Mouse (Mus musculus) limb, embryonic 12.5 days (tissue): Measurements from ENCODE around the gene Cenpj. TPM values are rescaled to one million over a fixed set of nuclear protein-coding genes. Genes with fewer than 3 reads are reported as not detected.

Experiments
- ATAC-seq: fragments of 200-750 bp; cut with Nextera tagmentation; 2 replicates; pipeline ENCODE4 v1.8.0; 2017; ENCODE audit warnings: low read depth, moderate TSS enrichment; ENCODE audit not compliant: insufficient number of reproducible peaks, insufficient read depth, low FRiP score, low TSS enrichment
- H3K27ac ChIP-seq: fragments of 300-500 bp; sonication (generic); 2 replicates; pipeline ENCODE4 v1.5.1; 2016; ENCODE audit warnings: mild to moderate bottlenecking, moderate library complexity
- H3K27me3 ChIP-seq: fragments of 300-500 bp; sonication (generic); 2 replicates; pipeline ENCODE4 v1.6.1; 2016; ENCODE audit warnings: mild to moderate bottlenecking, moderate library complexity
- H3K36me3 ChIP-seq: fragments of 300-500 bp; sonication (generic); 2 replicates; pipeline ENCODE4 v1.6.1; 2016; ENCODE audit warnings: mild to moderate bottlenecking, moderate library complexity
- H3K4me1 ChIP-seq: fragments of 300-500 bp; sonication (generic); replicated peaks from 2 replicates; pipeline ENCODE4 v1.6.1; 2016
- H3K4me2 ChIP-seq: fragments of 300-500 bp; sonication (generic); 2 replicates; pipeline ENCODE4 v1.6.1; 2016; ENCODE audit warnings: mild to moderate bottlenecking, moderate library complexity
- H3K4me3 ChIP-seq: fragments of 300-500 bp; sonication (generic); replicated peaks from 2 replicates; pipeline ENCODE4 v1.5.1; 2016; ENCODE audit warnings: mild to moderate bottlenecking
- H3K9ac ChIP-seq: fragments of 300-500 bp; sonication (generic); replicated peaks from 2 replicates; pipeline ENCODE4 v1.6.1; 2016; ENCODE audit warnings: mild to moderate bottlenecking, moderate library complexity
- H3K9me3 ChIP-seq: fragments of 300-500 bp; sonication (generic); 2 replicates; pipeline ENCODE4 v1.6.1; 2016; ENCODE audit warnings: mild to moderate bottlenecking, moderate library complexity
- WGBS: fragments of 180-500 bp; shearing (Covaris S2); methylation state at CpG from one replicate; pipeline ENCODE4 v1.1.7; 2016; 5-methylcytosine and 5-hydroxymethylcytosine counted together
- polyA plus RNA-seq: library from polyadenylated mRNA; unstranded; fragments of >200 nt; fragmentation: Nextera tagmentation; extraction: Ambion mirVana; gene quantifications from 2 replicates; pipeline ENCODE4 v1.2.1, GENCODE M21; 2016

Cenpj gene
- polyA plus RNA-seq, 1 experiment from 2014 or later, result 18.2 TPM

DNA sequence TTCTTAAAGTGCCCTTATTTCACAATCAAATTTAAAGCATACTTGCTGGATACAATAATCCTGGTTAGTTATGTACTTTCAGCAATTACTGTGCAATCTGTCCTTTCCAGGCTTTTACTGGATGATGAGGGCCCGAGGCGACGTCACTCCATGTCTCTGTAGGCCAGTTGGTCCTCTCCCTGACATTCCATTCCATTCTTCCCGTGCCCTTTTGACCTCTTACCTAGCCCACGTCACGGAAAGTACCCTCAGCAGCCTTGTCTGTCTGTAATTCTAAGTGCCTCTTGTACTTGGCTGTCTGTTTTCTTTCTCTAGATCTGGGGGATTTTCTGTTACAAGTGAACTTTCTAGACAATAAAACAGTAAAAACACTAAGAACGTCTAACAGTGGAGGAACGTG, 3.8 kb upstream of the Cenpj start:
- Histone ChIP-seq H3K9me3 (no peaks in the 10 kb centered on the region), H3K4me3 (no peak overlapping the region), H3K36me3 (no peaks in the 10 kb centered on the region), H3K27me3 (no peaks in the 10 kb centered on the region; the same call in 1 of the 2 replicates), H3K4me2 (no peak overlapping the region), H3K4me1 (peaks cover 8% of the 10 kb centered on the region; the same call in 1 of the 2 replicates), H3K27ac (no peak overlapping the region), H3K9ac (no peak overlapping the region)
- 54% methylated on average over 8 of the region's 8 CpGs for WGBS
- ATAC-seq, result no peak

DNA sequence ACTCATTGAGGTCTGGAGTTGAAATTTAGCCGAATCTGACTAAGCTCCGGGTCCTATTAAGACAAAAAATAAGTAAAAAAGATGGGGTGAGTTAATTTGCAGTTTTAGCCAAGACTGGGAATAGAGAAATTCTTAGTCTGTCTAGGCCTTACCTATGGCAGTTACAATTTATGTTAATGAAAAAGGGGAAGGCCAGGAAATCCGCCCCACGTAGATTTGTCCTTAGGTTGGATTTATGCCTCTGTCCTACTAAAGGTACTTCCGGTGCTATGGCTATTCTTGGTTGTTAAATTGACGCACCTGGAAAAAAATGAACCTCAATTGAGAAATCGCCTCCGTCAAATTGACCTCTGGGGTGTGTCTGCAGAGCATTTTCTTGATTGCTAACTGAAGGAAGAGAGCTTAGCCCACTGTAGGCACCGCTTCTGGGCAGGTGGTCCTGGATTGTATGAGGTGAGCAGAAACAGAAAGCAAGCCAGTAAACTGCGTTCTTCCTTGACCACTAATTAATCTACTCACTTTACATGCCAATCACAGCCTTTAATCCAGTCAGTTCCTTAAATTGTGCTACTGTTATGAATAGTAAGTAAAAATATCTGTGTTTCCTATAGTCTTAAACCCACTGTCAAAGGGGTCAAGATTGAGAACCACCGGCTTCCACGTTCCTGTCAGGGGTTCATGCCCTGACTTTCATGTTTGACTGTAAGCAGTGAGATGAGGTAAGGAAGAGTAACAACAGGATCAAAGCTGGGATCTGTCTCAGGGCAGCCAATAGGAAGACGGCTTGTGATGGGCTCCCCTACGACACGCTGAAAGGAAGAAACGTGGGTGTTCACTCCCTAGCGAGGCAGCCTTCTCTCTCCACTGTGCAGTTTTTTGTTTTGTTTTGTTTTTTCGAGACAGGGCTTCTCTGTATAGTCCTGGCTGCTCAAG, 1.0 kb upstream of the Cenpj start:
- no peak for ATAC-seq
- peak overlapping the region; percentile 80 for H3K4me2 ChIP-seq

DNA sequence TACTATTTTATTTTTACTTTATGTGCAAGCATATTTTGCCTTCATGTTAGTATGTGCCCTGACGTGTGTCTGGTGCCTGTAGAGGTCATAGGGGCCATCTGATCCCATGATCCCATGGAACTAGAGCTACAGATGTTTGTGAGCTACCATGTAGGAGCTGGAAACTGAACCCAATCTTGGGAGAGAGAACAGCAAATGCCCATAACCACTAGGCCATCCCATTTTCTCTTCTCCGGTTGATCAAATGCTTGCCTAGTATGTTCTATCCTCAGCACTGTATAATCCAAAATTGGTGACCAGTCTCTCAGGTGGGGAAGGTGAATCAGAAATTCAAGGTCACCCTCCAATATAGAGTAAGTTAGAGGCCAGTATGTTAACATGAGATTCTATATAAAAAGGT, 2.7 kb downstream of the Cenpj start:
- H3K4me2 ChIP-seq, result peak overlapping the region; percentile 65
- no peaks in the 10 kb centered on the region for H3K36me3 ChIP-seq
- no peak overlapping the region for H3K9ac ChIP-seq
- H3K9me3 ChIP-seq, result no peaks in the 10 kb centered on the region
- H3K4me3 ChIP-seq, result no peak overlapping the region; the same call in 1 of the 2 replicates
- no peak overlapping the region for H3K27ac ChIP-seq
- WGBS, result 78% methylated on average over 2 of the region's 2 CpGs
- H3K4me1 ChIP-seq, result peaks cover 18% of the 10 kb centered on the region
- H3K27me3 ChIP-seq, result no peaks in the 10 kb centered on the region; the same call in 1 of the 2 replicates
- ATAC-seq, result no peak

More for the DNA sequence above, 1.0 kb upstream of the Cenpj start:
- no peak overlapping the region; the same call in 1 of the 2 replicates for H3K9ac ChIP-seq
- peaks cover 8% of the 10 kb centered on the region; the same call in 1 of the 2 replicates for H3K4me1 ChIP-seq
- no peaks in the 10 kb centered on the region for H3K9me3 ChIP-seq
- H3K27ac ChIP-seq, result no peak overlapping the region
- H3K27me3 ChIP-seq, result no peaks in the 10 kb centered on the region; the same call in 1 of the 2 replicates
- peak overlapping the region; percentile 58 for H3K4me3 ChIP-seq
- H3K36me3 ChIP-seq, result no peaks in the 10 kb centered on the region
- 74% methylated on average over 18 of the region's 18 CpGs for WGBS

DNA sequence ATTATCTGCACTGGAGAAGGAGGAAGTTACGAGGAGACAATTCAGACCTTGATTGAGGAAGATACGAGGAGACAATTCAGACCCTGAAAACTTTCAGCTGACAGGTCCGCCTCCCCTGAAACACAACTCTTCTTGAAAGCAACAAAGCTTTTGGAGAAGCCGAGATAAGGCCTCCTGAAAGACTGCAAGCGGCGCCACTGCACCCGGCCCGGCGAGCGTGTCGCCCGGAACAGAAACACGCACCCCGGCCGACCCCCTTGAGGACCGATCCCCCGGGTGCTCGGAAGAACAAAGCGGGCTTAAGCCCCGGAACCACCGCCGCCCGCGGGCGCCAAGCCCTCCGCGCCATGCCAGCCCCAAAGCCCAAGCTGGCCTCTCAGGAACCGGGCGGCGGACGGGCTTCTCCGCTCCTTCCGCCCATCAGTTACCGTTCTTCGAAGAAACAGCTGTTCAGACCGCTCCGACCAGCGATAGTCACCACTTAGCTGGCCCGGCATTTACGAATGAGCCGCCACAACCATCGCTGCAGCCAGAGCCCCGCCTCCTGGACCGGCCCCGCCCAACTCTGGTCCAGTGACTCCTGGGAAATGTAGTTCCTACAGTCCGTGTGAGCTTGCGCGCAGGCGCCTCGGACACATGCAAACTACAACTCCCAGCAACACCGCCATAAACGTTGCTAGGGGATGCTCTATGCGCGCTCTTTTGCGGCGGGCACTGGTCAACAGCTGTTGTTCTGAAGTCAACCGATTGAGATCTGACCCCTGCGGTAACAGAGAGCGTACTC, 3.7 kb downstream of the Cenpj start:
- peak overlapping the region; percentile 65 for H3K4me2 ChIP-seq
- H3K4me1 ChIP-seq, result peaks cover 18% of the 10 kb centered on the region
- peak overlapping the region; percentile 82 for H3K27ac ChIP-seq
- peaks cover 3% of the 10 kb centered on the region; the same call in 1 of the 2 replicates for H3K36me3 ChIP-seq
- peak overlapping the region; percentile 83 for H3K4me3 ChIP-seq
- peak; percentile 98 for ATAC-seq
- WGBS, result under 1% methylated on average over 58 of the region's 59 CpGs
- H3K27me3 ChIP-seq, result no peaks in the 10 kb centered on the region; the same call in 1 of the 2 replicates
- peak overlapping the region; percentile 78 for H3K9ac ChIP-seq
- H3K9me3 ChIP-seq, result no peaks in the 10 kb centered on the region

DNA sequence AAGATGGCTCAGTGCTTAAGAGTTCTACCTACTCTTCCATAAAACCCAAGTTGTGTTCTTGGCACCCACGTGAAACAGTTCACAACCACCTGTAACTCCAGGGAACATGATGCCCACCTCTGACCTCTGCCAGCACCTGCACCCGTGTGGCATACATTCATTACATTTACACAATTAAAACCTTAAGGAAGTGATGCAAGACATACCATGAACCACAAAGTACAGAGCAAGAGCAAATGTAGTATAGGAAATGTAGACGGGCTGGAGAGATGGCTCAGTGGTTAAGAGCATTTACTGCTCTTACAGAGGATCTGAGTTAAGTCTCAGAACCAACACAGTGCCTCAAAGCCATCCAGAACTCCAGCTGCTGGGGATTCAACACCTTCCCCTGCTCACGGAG, 6.2 kb downstream of the Cenpj start:
- Histone ChIP-seq H3K9me3 (no peaks in the 10 kb centered on the region), H3K4me3 (no peak overlapping the region), H3K27ac (no peak overlapping the region), H3K9ac (no peak overlapping the region), H3K4me2 (no peak overlapping the region), H3K36me3 (peaks cover 5% of the 10 kb centered on the region), H3K4me1 (peaks cover 10% of the 10 kb centered on the region), H3K27me3 (no peaks in the 10 kb centered on the region)
- WGBS, result 74% methylated on average over 4 of the region's 4 CpGs
- no peak for ATAC-seq

DNA sequence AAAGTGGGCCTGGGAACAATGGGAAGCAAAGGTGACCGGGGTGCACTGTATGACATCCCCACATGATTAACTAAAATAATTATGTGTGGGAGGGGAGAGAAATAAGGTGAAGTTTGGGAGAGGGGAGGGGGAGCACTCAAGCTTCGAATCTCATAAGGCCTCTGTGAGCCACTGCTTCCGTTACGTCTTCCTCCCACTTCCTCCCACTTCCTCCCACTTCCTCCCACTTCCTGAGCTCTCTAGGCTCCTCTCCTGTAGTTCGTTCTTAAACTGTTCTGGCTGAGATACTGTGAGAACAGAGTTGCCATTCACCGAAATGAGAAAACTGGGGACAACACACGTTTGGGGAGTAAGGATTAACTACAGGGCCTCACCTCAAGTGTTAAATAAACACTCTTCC, 7.7 kb downstream of the Cenpj start:
- Histone ChIP-seq H3K4me1 (peaks cover 10% of the 10 kb centered on the region), H3K9me3 (no peaks in the 10 kb centered on the region), H3K4me2 (no peak overlapping the region), H3K27ac (no peak overlapping the region), H3K9ac (no peak overlapping the region), H3K36me3 (peaks cover 18% of the 10 kb centered on the region), H3K27me3 (no peaks in the 10 kb centered on the region), H3K4me3 (no peak overlapping the region)
- ATAC-seq, result no peak
- 79% methylated on average over 7 of the region's 7 CpGs for WGBS

DNA sequence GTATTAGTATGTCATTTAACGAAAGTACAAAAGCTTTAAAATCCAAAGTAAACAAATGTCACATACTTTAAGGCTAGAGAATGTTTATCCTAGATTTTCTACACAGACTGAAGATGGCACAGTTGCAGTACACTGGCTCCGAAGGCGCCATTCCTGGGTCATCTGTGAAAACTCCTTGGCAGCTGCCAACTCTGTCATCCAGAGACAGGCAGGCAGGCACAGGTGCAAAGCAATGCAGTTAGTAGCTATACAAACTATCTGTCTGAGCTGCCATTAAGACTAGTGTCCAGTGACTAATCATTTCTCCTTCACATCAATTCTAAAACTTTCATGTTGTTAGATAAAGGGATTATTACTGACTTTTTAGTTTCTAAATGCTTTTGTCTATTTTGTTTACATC, 16.1 kb downstream of the Cenpj start:
- Histone ChIP-seq H3K4me3 (no peak overlapping the region), H3K36me3 (peaks cover 48% of the 10 kb centered on the region), H3K4me1 (no peaks in the 10 kb centered on the region), H3K27me3 (no peaks in the 10 kb centered on the region), H3K9me3 (no peaks in the 10 kb centered on the region), H3K27ac (no peak overlapping the region), H3K9ac (no peak overlapping the region), H3K4me2 (no peak overlapping the region)
- 93% methylated on average over 3 of the region's 3 CpGs for WGBS
- ATAC-seq, result no peak

DNA sequence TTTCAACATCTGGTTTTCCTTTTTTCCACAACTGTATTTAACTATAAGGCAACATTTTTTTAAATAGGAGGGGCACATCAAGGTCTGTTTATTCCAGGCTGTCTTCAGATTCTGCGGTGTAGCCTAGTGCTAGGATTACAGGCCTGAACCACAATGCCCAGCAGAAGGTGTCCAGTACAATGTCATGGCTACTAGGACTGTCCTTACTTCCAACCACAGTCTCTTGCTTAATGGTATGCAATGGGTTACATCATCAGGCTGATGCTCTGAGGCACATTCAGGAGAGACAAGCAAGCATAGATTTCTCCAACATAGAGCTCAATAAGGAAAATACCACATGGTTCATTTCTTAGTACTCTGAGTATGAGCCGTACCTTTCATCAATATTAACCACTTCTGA, 20.5 kb downstream of the Cenpj start:
- Histone ChIP-seq H3K4me1 (no peaks in the 10 kb centered on the region), H3K27me3 (no peaks in the 10 kb centered on the region), H3K9ac (no peak overlapping the region), H3K27ac (no peak overlapping the region), H3K36me3 (peaks cover 59% of the 10 kb centered on the region), H3K4me2 (no peak overlapping the region), H3K9me3 (no peaks in the 10 kb centered on the region), H3K4me3 (no peak overlapping the region)
- 89% methylated on average over 2 of the region's 2 CpGs for WGBS
- ATAC-seq, result no peak

DNA sequence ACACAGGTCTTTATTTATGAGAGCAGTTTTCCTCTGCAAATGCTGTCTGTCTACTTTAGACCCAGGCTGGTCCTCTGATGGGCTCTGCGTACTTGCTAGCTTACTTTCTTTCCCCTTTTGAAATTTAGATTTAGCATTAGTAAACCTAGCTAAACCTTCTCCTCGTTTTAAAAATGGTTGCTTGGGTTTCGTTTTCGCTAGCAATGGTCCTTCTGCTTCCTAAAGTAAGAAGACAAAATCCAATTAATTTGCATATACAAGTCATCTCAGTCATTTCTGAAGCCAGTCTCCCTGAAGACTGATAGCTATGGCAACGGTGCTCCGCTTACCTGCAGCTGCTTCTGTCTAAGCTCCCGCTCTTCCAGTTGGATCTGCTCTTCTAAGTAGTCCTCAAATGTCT, 21.9 kb downstream of the Cenpj start:
- Histone ChIP-seq H3K36me3 (peaks cover 56% of the 10 kb centered on the region), H3K4me1 (no peaks in the 10 kb centered on the region)
- ATAC-seq, result no peak

DNA sequence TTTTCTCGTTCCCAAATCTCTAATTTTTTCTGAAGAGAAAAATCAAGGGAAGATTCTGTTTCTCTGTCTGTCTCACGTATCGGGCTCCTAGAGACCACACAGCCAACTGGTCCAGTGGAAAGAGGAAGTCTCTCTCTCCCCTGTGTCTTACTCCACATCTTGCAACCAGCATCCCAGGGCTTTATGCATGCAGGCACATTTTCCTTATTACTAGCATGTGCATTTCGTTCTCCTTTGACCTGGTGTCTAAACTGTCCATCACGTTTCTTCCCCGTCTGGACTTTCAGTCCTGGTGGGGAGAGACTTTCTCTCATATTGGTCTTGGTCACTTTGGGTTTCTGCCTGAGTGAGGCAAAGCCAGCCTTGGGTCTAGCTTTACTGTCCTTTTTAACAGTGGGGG, 22.3 kb downstream of the Cenpj start:
- Histone ChIP-seq H3K4me3 (no peak overlapping the region), H3K9ac (no peak overlapping the region), H3K27me3 (no peaks in the 10 kb centered on the region), H3K4me2 (no peak overlapping the region), H3K4me1 (no peaks in the 10 kb centered on the region), H3K36me3 (peaks cover 52% of the 10 kb centered on the region), H3K27ac (no peak overlapping the region), H3K9me3 (no peaks in the 10 kb centered on the region)
- WGBS, result 85% methylated on average over 6 of the region's 6 CpGs
- no peak for ATAC-seq

More for the DNA sequence above, 21.9 kb downstream of the Cenpj start:
- no peaks in the 10 kb centered on the region for H3K27me3 ChIP-seq
- WGBS, result 94% methylated on average over 7 of the region's 7 CpGs
- no peak overlapping the region for H3K9ac ChIP-seq
- no peak overlapping the region for H3K27ac ChIP-seq
- H3K4me2 ChIP-seq, result no peak overlapping the region
- H3K9me3 ChIP-seq, result no peaks in the 10 kb centered on the region
- no peak overlapping the region for H3K4me3 ChIP-seq

DNA sequence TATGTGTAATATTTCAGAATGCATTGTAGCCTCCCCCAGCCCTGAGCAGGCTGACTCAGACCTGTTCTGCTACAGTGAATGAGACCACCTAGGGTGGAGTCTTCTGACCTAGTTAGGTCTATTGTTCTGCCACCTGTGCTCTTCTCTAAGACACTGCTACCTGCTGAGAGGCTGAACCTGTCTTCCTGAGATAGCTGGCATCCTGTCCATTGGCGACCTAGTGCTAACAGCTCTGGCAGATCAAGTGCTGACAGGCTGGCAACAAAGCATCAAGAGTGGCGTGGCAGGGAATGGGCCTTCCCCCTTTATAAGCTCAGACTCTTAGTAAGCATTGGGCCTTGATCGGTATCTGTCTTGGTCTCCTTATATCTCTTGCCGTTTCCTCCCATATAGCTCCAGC, 24.3 kb downstream of the Cenpj start:
- Histone ChIP-seq H3K27ac (no peak overlapping the region), H3K4me1 (no peaks in the 10 kb centered on the region), H3K9me3 (no peaks in the 10 kb centered on the region), H3K36me3 (peaks cover 47% of the 10 kb centered on the region), H3K27me3 (no peaks in the 10 kb centered on the region), H3K4me2 (no peak overlapping the region), H3K4me3 (no peak overlapping the region), H3K9ac (no peak overlapping the region)
- no peak for ATAC-seq
- 92% methylated on average over 4 of the region's 4 CpGs for WGBS
